Mouse (Mus musculus): ENCODE data around the gene Slc10a1.
"Not testable (repeated sequence)": the region's sequence is repeated elsewhere in the genome, so short reads cannot be mapped to it uniquely, and the experiment has no call there.

Slc10a1 gene

DNA sequence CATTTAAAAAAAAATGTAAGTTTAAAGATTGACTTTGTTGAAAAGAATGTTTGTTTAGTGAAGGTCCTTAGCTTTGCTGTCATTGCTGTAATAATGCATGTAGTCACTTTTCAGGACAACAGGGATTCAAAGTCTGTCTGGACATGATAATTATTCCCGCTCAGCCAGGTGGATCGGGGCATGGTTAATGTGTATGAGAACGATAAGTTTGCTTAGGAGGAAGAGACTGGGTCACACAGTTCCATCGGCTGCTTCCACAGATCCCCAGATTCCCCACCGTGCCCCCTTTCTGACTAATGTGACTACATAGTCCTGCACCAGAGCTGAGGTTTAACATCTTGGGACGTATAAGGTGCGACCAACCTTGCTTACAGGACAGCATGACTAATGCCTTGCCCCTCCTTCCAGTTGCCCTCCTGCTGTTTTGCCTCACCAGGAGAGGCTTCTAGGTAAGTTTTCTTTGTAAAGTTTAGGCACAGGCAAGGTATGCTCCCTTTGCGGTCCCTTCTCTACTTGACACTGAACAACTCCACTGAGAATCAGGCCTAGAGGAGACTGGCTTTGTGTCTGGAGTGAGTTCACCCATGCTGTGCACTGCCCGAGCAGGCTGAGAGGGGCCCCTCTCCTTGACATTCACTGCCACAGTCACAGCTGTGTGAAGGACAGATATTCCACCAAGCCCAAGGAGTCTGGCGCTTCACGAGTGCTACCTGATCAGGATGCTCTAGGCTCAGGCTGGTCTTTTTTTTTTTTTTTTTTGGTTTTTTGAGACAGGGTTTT, 2.3 kb downstream of the Slc10a1 start:
- DNase-seq (ENCODE audit: low spot score) = no peak

DNA sequence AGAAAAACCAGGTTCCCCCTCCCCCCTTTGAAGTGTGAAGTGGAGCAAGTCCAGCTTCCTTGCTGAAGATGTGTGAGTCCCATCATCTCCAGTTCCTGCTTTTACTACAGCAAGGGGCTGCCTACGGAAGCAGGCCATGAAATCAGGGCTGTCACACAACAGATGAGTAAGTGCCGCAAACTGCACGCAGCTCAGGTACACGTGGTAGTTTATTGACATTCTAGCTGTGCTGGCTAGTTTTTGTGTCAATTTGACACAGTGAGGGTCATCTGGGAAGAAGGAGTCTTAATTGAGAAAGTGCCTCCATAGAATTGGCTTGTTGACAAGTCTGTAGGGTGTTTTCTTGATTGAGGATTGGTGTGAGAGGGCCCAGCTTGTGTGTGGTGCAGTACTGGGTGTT, 5.9 kb downstream of the Slc10a1 start:
- DNase-seq (ENCODE audit: low spot score) = no peak

GRCm38 (mm10) chr12:80957961-80958360, 10.5 kb downstream of the Slc10a1 start:
- DNase-seq (ENCODE audit: low spot score) = no peak

GRCm38 (mm10) chr12:80956039-80956438, 12.5 kb downstream of the Slc10a1 start:
- no peak for DNase-seq (ENCODE audit: low spot score)

GRCm38 (mm10) chr12:80952526-80952925, 16.0 kb downstream of the Slc10a1 start:
- DNase-seq (ENCODE audit: low spot score) = no peak

GRCm38 (mm10) chr12:80951640-80952219, 16.8 kb downstream of the Slc10a1 start:
- no peak for DNase-seq (ENCODE audit: low spot score)

DNA sequence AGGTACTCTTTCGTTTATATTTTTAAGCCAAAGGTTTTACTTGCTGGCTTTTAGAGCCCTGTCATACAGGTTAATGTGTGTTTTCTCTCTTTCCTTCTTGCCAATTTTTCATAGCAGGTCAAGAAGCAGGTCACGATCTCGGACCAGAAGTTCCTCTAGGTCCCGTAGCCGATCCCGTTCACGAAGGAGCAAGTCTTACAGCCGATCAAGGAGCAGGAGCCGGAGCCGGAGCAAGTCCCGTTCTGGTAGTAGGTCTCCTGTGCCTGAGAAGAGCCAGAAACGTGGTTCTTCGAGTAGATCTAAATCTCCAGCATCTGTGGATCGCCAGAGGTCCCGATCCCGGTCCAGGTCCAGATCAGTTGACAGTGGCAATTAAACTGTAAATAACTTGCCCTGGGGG, 18.9 kb downstream of the Slc10a1 start:
- not testable (repeated sequence) for DNase-seq (ENCODE audit: low spot score)

DNA sequence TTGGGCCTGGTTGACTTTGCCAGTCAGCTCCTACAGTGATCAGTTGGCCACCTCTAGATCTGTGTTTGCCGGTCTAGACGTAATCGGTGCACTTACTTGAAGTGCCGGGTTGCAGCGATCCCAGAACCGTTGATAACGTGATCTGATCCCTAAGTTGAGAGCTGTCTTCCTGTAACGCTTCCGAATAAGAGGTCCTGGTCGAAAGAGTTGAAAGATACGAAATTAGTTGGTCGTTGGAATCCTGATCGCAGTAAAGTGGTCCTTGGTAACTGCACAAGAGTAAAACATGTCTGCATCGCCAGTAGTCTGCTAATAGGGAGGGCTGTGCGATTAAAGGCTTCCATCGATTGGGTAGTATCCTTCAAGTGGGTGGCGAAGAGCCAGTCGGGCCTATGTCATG, 20.3 kb downstream of the Slc10a1 start:
- DNase-seq (ENCODE audit: low spot score) = no peak

DNA sequence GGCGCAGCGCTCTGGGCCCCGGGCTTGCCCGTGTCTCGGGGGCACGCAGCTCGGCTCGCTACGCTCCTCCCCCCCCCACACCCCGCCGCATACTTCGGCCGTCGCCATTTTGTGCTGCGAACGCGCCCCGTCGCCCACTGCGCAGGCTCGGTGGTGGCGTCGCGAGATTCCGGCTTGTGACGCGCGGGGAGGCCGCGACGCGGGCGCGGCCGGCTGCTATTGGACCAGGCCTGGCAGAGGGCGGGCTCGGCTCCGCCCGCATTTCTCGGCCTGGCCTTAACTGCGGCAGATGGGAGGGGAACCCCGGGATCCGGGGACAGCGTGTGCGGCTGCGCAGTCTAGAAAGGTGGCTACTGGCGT, 22.5 kb downstream of the Slc10a1 start:
- peak; percentile 94 for DNase-seq (ENCODE audit: low spot score)

- DNase-seq (ENCODE audit: low spot score) = peak; percentile 98
Measured at GRCm38 (mm10) chr12:80945334-80945995, 23.0 kb downstream of the Slc10a1 start, which contains the start of gene Srsf5. Srsf5 (plus strand) TSS chr12:80945504.

GRCm38 (mm10) chr12:80944963-80945333, 23.6 kb downstream of the Slc10a1 start:
- not testable (repeated sequence) for DNase-seq (ENCODE audit: low spot score)

DNA sequence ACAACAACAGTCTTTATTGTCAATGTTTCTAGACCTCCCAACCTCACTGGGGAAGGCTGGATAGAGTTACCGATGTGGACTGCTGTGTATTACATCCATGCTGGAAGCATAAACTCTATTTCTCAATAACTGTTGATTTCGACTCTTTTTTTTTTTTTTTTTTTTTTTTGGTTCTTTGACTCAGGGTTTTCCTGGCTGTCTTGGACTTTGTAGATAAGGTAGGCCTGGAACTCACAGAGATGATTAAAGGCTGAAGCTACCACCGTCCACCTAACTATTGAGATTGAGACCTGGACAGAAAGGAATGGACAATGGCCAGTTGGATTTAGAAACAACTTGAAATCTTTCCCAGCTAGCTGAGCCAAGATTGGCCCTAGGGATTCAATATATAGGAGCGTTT, 24.3 kb downstream of the Slc10a1 start:
- no peak for DNase-seq (ENCODE audit: low spot score)

- no peak for DNase-seq (ENCODE audit: low spot score)
Measured at GRCm38 (mm10) chr12:80943395-80943794, 25.1 kb downstream of the Slc10a1 start.

- DNase-seq (ENCODE audit: low spot score) = no peak
Measured at GRCm38 (mm10) chr12:80941886-80942285, 26.6 kb downstream of the Slc10a1 start.

GRCm38 (mm10) chr12:80939165-80939564, 29.3 kb downstream of the Slc10a1 start:
- no peak for DNase-seq (ENCODE audit: low spot score)

GRCm38 (mm10) chr12:80938642-80939041, 29.9 kb downstream of the Slc10a1 start:
- DNase-seq (ENCODE audit: low spot score) = no peak

GRCm38 (mm10) chr12:80937331-80938029, 31.0 kb downstream of the Slc10a1 start:
- no peak for DNase-seq (ENCODE audit: low spot score)

DNA sequence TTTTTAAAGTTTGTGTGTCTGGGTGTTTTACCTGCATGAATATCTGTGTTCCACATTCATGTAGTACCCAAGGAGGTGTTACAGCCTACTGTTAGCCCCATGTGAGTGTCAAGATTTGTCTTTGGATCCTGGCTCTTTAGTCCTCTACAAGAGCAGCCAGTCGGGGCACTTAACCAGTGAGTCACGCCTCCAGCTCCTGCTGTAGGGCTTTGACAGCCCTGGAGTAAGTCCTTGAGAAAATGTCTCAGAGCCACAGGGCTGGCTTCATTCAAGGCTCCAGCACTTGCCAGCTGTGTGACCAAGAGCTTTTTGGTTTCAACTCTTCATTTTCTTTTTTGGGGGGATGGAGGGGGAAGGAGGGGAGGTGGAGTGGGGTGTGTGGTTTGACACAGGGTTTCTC, 31.8 kb downstream of the Slc10a1 start:
- no peak for DNase-seq (ENCODE audit: low spot score)

DNA sequence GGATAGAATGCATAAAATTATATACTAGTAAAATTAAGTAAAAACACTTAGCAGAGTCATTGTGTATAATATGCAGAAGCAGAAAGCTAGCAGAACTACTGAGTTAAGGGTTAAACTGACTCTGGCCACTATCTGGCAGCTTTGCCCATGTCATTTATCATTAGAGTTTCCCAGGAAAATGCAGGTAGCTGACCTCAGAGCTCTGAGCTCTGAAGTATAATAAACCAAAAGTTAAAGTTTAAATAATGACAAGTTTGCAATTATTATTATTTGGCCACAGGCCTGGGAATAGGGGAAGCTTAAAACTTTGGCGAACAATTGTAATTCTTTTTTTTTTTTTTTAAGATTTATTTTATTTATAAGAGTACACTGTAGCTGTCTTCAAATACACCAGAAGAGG, 35.6 kb downstream of the Slc10a1 start:
- DNase-seq (ENCODE audit: low spot score) = no peak

- DNase-seq (ENCODE audit: low spot score) = no peak
Measured at GRCm38 (mm10) chr12:80931402-80932140, 36.9 kb downstream of the Slc10a1 start.

DNA sequence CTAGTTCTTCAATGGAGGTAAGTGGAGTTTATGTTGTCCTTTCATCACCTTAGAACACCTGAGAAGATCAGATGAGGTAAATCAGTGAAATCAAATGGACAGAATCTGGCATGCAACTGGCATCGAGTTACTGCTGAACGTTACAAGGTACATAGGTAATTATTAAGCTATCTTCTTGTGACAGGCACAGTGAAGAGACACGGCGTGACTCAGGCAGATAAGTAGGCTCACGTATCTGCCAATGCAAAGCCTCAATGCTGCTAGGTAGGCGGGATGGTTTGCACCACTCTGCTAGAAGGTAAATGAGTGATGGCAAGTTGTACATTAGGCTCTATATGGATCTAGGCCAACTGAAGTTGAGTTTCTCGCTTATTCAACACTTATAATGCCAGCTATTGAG, 38.4 kb downstream of the Slc10a1 start:
- no peak for DNase-seq (ENCODE audit: low spot score)

DNA sequence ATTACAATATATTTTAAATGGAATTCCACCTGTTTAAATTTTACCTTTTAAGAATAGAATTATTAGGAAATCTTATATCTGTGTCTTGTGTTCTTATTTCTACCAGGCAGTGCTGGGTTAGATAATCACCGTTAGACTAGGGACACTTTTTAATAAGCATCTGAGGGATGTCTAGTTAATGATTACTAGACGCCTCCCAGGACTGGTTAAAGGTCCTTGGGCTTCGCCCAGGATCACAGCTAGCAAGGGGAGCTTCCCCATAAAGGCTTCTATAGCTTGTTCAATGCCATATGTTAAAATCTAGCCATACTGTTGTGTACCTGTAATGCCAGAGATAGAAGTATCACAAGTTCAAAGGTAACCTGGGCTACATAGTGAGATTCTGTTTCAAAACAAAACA, 39.6 kb downstream of the Slc10a1 start:
- DNase-seq (ENCODE audit: low spot score) = no peak
